Mouse (Mus musculus) spleen, postnatal 14 days (tissue): Measurements from ENCODE around the gene Snx7.

Experiments
- DNase-seq, 2 experiments: peaks; one replicate each; pipeline ENCODE4 v3.0.0; 2021 to 2022; ENCODE audit warnings: low spot score in 2 of 2

The Snx7 gene

DNA sequence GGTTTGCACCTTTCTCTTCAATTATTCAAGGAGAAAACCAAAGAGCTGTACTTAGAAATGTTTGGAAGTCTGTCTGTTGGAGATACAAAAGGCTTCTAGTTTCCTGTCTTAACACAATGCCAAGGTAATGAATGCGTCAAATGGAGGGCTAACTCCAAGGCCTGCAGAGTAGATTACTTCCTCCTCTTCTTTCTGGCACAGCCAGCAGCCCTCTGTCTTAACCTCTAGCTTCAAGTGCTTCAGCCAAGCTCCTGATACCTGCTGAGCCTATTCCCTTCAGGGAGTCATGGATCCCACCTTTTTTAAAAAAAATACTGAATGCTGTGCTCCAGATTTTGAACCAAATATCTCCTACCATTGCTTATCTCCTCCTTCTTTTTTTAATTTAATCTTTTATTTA, 51.1 kb downstream of the Snx7 start:
- no peak for DNase-seq

DNA sequence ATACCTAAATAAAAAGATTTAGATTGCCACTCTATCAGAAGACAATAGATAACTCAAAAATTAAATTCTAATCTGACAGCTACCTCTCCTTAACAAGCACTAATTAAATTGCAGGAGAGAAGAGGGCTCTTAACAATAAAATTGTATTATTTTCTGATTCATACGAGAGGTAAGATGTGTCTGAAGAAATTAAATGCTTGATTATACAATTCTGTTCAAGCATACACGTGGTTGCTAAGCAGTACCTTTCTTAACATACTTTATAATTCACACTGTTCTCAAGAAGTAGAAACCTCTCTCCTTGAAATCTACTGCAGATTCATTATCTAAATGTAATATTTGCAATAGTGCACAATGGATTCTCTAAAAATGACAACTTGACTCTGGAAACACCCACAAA, 54.5 kb downstream of the Snx7 start:
- DNase-seq, result no peak

DNA sequence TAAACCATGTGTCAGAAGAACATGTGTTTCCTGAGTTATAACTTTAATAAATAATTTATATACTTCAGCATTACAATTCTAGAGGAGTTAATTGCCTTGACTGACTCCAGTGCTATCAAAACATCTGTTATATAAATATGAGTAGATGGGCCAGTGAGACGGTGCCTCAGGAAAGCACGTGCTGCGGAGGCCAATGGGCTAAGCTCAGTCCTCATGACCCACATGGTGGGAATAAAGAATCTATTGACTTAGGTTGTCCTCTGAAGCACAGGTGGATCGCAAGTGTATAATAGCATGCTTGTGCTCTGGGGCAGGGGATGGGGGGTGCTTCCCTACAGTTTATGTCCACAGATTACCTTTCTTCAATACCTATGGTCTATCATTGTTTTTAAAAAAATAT, 56.6 kb downstream of the Snx7 start:
- no peak for DNase-seq

DNA sequence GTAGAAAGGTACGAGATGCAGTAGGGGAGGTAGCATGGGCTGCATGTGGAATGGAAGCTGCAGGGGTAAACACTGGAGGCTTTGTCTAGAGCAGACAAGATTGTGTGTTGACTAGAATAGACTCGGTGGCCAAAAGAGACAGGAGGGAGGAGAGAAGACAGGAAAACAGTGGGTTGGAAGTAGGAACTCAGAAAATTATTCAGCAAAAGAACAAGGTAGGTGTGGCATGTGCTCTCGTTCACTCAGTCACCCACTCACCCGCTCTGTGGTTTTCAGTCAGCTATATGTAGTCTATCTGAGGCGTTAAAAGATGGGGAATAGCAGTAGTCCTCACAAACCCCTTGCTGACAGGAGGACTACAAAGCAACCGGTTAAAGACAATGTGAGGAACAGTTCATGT, 63.0 kb downstream of the Snx7 start:
- DNase-seq, result no peak

DNA sequence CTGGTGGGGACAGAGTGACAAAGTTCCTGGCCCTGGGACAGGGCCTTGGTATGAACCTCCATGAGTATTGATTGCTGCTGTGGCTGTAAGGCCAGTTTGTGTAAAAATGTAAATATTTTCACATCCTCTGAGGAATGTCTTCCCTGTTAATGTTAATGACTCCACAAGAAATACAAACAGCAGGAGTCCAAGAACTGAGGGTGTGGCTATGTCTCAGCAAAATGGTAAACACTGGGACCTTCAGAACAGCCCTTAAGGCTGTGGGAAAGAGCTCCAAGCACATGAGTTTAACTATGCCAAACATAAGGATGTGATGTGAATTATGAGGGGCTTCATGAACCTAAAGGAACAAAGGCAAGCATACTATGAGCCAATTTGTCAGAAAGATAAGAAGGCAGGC, 74.2 kb downstream of the Snx7 start:
- no peak for DNase-seq

DNA sequence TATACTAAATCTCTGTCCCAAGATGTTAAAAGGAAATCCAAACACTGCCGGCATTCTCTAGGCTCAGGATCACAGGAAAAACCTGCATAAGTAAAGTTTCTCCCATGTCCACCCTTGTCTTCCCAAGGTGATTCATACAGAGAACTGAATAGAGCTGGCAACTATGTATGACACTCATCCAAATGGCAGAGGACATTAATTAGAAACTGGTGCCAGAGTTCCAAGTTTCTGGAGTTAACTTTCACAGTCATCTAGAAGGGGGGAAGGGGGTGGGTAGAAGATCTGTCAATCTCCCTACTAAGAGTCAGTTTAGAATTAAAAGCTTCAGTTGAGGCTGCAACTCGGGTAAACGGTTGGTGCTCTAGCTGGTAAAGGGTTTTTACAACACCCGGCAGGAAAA, 76.8 kb downstream of the Snx7 start:
- no peak for DNase-seq

DNA sequence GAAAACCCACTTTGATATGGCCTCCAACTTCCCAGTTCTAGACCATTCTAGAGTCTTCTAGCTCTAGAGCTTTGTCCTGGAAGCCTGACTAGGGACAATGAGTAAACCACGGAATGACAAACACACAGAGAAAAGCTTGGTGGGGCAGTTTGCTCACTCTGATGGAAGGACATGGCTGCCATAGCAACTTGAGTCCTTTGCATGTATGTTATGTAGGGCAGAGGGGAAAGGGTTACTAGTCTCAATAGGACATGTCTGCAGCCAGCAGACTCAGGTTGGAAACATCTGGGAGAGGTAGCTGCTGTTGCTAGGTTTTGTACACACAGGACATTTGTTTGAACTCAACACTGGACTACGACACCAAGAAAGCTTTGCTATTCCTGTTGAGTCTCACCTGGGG, 77.5 kb downstream of the Snx7 start:
- DNase-seq, result no peak

DNA sequence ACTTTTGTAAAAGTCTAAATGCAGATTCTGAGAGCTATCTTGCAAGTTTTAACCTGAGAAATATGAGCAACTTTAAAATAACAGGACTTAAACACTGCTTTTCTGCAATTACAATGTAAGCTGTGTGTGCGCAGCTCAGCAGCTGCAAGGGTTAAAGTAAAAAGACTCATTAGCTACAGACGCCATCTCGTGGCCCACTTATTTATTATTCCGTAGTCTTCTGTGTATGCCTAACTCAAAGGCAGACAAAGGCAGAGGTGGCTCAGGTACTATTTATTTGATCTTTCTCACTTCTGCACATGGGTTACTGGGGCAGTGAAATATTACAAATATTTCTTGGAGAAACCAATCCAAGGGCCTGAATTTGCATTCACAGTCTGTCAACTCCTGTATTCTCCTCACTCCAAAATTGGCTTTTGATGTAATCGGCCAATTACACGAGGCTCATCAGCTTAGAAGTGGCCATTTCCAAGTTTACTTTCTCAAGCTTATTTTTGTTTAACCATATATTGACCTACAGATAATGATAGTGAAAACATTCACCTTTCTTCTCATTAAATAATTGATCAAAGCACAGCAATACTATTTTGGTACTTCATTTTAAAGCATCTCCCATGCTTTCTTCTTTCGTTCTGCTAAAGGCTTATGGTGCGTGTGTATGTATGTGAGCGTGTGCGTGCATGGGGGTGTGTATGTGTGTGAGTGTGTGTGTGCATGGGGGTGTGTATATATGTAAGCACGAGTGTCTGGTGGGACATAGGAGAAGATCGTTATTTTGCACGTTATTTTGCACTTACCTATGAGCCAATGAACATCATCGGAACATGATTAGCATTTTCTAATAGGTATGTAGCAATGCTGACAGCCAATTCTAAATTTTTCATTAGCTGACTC, 79.7 kb downstream of the Snx7 start:
- DNase-seq, result no peak

DNA sequence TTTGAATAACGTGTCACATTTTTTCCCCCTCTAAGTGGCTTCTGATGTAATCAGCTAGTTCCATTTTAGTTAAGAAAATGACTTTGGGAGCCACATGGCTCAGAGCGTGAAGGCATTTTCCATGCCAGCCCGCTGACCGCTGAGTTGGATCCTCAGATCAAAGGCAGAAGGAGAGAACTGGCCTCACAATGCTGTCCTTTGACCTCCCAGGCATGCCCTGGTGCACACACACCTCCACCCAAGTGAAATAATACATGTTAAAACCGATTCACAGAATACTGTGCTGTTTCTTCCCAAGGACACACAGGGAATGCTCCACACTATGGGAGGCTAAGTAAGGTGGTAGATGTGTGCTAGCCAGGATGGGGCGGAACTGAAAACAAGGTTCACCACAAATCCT, 81.5 kb downstream of the Snx7 start:
- DNase-seq, result no peak

DNA sequence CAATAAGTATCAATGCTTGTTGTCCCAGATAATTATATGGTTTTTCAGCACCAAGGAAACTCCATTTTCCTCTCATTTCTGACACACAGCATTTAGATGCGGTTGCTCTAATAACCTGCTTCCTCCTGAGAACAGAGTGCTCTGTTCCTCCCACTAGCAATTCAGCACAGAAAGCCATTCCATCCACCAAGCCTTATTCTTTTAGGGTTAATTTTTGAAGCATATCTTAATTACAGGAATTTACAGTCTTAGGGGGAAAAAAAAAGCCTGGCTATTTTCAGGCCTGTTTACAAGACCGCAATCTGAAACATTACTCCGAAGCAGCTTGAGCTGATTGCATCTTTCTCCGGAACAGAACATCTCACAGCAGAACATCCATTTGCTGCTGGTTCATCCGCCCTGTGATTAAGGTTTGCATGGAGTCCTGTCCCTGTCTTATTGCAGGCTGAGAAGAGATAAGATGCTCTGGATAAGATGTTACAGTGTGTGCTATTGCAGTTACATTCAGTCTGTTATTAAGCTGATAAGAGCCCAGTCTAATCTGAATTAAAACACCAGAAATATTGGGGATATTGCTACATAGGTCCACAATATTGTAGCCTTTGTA, 116.5 kb downstream of the Snx7 start:
- DNase-seq, result no peak

DNA sequence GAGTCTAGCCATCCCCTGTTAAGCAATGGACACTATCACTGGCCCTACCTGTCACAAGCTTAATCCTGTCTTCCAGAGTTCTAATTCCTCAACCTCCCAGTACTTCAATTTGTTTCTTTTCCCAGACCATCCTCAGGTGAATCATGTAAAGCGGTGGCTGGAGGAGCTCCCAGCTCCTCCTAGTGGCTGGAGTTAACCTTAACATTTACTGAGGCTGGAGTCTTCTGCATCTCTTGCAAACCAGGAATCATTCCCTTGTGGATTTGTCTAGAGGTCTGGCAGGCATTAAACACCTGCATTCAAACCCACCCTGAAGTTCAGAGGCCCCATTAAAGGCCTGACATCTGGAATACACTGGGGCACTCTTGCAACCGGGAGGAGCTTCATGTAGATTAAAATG, 117.1 kb downstream of the Snx7 start:
- no peak for DNase-seq

DNA sequence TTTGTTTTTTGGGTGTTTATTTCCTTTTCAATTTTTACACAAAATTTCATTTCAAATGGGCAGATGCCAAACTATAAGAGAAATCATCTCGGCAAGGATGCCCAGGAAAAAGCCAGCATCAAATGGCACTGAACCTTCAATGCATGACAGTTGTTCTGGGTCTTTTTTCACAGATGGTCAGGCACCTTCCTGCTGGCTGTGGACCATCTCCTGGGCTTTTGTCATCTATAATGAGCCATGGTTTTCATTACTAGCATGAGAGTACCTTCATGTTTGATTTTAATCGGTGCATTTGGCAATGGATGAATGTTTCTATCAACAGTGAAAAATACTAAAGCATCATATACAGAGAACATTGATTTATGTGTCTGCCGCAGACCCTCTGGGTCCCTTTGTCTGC, 119.5 kb downstream of the Snx7 start:
- DNase-seq, result no peak

DNA sequence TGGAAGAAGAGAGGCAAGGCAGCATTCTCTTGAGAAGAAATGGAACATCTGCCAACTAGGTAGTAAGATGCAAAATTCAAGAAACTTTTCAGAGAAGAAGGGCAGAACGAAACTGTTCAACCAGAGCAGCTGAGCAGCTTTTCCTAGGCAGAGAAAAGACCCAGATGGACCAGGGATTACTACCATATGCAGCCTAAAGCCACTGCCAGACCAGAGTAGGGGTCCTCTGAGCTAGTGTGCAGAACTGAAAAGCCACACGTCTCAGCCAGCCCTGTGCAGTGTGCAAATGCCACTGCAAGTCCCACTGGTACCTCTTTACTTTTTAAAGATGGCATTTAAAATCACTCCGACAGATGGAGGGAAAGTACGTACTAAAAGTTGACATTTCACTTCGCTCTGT, 129.0 kb downstream of the Snx7 start:
- no peak for DNase-seq

DNA sequence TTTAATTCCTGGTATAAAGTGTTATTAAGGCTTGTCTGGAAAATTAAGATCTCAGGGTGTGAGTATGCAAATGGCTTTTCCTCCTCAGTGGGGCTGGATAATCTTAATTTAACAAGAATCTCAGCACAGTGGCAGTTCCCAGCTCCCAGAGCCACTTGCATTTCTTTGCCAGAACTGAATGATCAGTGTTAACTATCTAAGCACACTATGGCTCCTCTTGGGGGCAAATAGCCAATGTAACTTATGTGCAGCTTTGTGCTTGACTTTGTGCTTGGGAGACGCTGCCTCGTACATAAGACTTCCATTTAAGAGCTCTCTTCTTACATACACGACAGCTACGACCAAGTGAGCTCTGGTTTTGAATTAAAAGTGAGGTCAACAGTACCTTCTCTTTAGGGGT, 136.1 kb downstream of the Snx7 start:
- DNase-seq, result no peak
